Mouse (Mus musculus): ENCODE data around the gene Gga3. TPM values are rescaled to one million over a fixed set of nuclear protein-coding genes. Genes with fewer than 3 reads are reported as not detected.

Gene Gga3
- polyA plus RNA-seq, 1 experiment: 44.0 TPM

DNA sequence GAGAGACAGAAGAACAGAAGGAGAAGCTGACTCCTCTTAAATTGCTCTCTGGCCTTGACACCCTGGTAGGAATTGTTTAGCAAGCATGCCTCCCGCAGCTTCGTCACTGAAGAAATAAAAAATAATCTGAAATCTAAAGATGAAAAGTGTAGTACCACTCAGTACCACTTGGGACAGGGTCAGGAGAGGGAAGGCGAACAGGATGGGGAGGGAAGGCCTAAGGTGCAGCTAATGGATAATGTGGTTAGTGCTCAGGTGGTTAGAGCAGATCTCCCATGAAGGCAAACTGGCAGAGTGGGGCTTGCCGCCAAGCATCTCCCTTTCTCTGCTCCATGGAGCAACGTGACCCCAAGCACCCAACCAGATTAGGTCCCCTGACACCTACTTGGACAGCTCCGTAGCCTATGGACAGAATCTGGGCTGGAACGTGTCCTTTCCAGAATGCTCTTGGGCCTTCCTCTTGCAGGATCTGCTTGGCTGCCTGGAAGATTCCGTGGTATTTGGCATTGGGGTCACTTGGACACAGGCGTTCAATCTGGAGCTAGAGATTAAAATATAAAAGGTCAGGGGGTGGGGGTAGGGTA, 19.7 kb upstream of the Gga3 start:
- Histone ChIP-seq H3K4me1 (peaks cover 31% of the 10 kb centered on the region), H3K9me3 (no peaks in the 10 kb centered on the region), H3K27me3 (replicated peaks) (no peaks in the 10 kb centered on the region), H3K36me3 (replicated peaks; ENCODE audit: low read length) (peaks cover 65% of the 10 kb centered on the region), H3K4me3 (replicated peaks) (no peak overlapping the region)
- no peak for TF ChIP-seq GATA1 (IDR thresholded peaks at IDR 0.05; ENCODE audit: borderline replicate concordance, low read length)
- no peak for TF ChIP-seq FLI1 (IDR thresholded peaks at IDR 0.05; ENCODE audit: low read length)

DNA sequence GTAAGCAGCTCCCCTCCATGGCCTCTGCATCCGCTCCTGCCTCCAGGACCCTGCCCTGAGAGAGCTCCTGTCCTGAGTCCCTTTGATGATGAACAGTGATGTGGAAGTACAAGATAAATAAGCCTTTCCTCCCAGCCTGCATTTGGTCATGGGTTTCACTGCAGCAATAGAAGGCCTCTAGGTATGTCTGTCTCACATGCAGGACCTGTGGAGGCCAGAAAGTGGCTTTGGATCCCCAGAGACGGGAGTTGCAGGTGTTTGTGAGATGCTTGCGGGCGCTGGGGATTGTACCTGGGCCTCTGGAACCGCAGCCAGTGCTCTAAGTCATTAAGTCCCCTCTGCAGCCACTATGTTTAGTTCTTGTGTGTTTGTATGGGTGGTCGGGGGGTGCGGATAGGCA, 16.1 kb upstream of the Gga3 start:
- H3K27me3 ChIP-seq (replicated peaks): no peaks in the 10 kb centered on the region
- no peak overlapping the region for H3K4me3 ChIP-seq (replicated peaks)
- peaks cover 89% of the 10 kb centered on the region for H3K36me3 ChIP-seq (replicated peaks; ENCODE audit: low read length)
- TF ChIP-seq FLI1 (IDR thresholded peaks at IDR 0.05; ENCODE audit: low read length) (no peak), GATA1 (IDR thresholded peaks at IDR 0.05; ENCODE audit: borderline replicate concordance, low read length) (no peak)
- H3K9me3 ChIP-seq: no peaks in the 10 kb centered on the region
- H3K4me1 ChIP-seq: peaks cover 7% of the 10 kb centered on the region

DNA sequence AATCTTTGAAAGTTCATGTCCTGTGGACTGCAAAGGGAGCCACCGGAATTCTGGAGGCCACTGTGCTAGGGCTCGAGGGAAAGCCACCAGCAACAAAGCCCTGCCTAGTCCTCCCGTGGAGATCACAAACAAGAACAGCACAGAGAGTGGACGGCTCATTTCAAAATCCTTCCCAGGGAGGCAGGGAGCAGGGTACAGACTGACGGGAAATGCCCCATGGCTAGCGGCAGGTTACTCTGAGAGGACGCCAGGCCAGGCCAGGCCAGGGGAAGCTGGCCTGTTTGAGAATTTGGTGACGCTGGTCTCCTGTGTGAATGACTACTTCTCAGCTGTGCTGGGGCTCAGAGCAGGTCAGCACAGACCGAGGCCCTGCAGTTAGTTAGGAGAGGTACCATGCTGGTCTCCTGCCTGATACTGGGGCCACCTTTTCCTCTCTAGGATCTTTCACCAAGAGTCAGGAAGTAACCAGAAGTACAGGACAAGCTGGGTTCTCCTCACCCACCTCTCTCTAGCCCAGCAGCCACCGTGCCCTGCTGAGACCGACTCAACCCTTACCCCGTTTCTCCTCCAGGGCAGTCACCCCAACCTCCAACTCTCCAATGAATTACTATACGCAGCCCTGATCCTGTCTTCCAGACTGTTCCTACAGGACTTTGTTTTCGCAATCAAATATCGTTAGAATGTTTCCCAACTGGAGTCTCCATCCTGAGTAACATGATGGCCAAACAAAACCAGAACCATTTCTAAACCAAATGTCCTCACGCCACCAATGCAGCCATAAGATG, 15.1 kb upstream of the Gga3 start:
- no peak overlapping the region for H3K4me3 ChIP-seq (replicated peaks)
- H3K9me3 ChIP-seq: no peaks in the 10 kb centered on the region
- H3K27me3 ChIP-seq (replicated peaks): no peaks in the 10 kb centered on the region
- H3K4me1 ChIP-seq: peaks cover 12% of the 10 kb centered on the region
- TF ChIP-seq FLI1 (IDR thresholded peaks at IDR 0.05; ENCODE audit: low read length): no peak
- no peak for TF ChIP-seq GATA1 (IDR thresholded peaks at IDR 0.05; ENCODE audit: borderline replicate concordance, low read length)
- peaks cover 93% of the 10 kb centered on the region for H3K36me3 ChIP-seq (replicated peaks; ENCODE audit: low read length)

DNA sequence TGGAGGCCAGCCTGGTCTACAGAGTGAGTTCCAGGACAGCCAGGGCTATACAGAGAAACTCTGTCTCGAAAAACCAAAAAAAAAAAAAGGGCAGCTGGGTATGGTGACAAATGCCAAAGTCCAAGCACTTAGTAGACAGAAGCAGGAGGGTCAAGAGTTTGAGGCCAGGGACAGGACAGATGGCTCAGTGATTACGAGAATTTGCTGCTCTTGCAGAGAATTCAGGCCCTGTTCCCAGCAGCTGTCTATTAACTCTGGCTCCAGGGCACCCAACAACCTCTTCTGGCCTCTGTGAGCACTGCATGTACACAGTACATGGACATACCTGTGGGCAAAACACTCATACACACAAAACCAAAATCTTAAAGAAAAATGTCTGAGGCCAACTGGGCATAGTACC, 14.2 kb upstream of the Gga3 start:
- Histone ChIP-seq H3K4me3 (replicated peaks) (no peak overlapping the region), H3K4me1 (peaks cover 21% of the 10 kb centered on the region), H3K9me3 (no peaks in the 10 kb centered on the region), H3K27me3 (replicated peaks) (no peaks in the 10 kb centered on the region), H3K36me3 (replicated peaks; ENCODE audit: low read length) (peaks cover 84% of the 10 kb centered on the region)
- no peak for TF ChIP-seq FLI1 (IDR thresholded peaks at IDR 0.05; ENCODE audit: low read length)
- no peak for TF ChIP-seq GATA1 (IDR thresholded peaks at IDR 0.05; ENCODE audit: borderline replicate concordance, low read length)

DNA sequence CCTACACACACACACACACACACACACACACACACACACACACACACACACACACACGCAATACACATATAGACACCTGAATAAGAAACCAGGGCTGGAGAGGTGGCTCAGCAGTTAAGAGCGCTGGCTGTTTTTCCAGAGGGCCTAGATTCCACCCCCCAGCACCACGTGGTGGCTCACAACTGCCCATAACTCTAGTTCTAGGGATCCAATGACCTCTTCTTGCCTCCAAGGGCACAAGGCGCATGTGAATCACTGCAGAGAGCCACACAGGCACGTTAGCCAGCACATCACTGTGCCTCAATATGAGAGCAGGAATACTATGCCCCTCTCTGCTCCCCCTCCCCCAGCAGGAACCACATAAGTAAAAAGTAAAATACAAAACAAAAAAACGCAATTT, 13.0 kb upstream of the Gga3 start:
- no peaks in the 10 kb centered on the region for H3K9me3 ChIP-seq
- H3K4me3 ChIP-seq (replicated peaks): no peak overlapping the region
- peaks cover 25% of the 10 kb centered on the region for H3K4me1 ChIP-seq
- H3K36me3 ChIP-seq (replicated peaks; ENCODE audit: low read length): peaks cover 73% of the 10 kb centered on the region
- no peaks in the 10 kb centered on the region for H3K27me3 ChIP-seq (replicated peaks)
- TF ChIP-seq FLI1 (IDR thresholded peaks at IDR 0.05; ENCODE audit: low read length) (no peak), GATA1 (IDR thresholded peaks at IDR 0.05; ENCODE audit: borderline replicate concordance, low read length) (no peak)

DNA sequence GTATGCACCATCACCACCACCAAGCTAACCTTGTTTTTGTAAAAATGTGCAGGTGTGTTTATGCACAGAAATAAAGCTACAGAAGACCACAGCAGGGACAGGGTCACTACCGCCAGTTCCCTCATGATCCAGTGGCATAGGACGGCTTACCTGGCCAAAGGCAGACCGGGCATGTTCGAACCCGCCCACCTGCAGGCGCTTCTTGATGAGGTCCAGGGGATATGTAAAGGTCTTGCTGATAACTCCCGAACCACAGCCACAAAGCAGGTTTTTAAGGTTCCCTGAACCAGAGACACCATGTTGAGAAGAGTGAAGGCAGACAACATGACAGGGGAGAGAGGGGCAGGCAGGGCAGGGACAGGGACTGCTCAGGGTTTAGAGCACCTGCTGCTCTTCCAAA, 12.5 kb upstream of the Gga3 start:
- Histone ChIP-seq H3K36me3 (replicated peaks; ENCODE audit: low read length) (peaks cover 71% of the 10 kb centered on the region), H3K27me3 (replicated peaks) (no peaks in the 10 kb centered on the region), H3K9me3 (no peaks in the 10 kb centered on the region), H3K4me3 (replicated peaks) (no peak overlapping the region), H3K4me1 (peaks cover 30% of the 10 kb centered on the region)
- TF ChIP-seq GATA1 (IDR thresholded peaks at IDR 0.05; ENCODE audit: borderline replicate concordance, low read length) (no peak), FLI1 (IDR thresholded peaks at IDR 0.05; ENCODE audit: low read length) (no peak)

DNA sequence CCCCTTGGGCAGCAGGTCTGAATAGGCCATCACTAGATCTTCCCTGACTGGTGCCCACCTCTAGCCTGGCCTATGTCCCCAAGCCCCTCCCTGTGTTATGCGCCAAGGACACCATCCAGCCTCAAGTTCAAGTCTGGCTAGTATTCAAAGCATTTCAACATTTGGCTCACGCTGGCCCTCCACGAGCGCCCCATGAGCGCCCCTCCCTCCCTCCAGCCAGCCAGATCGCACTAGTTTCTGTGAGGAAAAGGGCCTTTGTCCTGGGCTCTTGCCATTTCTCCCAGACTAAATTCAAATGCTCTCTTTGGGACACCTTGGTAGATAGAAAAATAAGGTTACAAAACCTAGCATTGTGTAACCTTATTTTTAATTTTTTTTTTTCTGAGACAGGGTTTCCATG, 12.0 kb upstream of the Gga3 start:
- Histone ChIP-seq H3K27me3 (replicated peaks) (no peaks in the 10 kb centered on the region), H3K4me3 (replicated peaks) (no peak overlapping the region), H3K36me3 (replicated peaks; ENCODE audit: low read length) (peaks cover 71% of the 10 kb centered on the region), H3K4me1 (peaks cover 35% of the 10 kb centered on the region), H3K9me3 (no peaks in the 10 kb centered on the region)
- TF ChIP-seq FLI1 (IDR thresholded peaks at IDR 0.05; ENCODE audit: low read length) (no peak), GATA1 (IDR thresholded peaks at IDR 0.05; ENCODE audit: borderline replicate concordance, low read length) (no peak)

DNA sequence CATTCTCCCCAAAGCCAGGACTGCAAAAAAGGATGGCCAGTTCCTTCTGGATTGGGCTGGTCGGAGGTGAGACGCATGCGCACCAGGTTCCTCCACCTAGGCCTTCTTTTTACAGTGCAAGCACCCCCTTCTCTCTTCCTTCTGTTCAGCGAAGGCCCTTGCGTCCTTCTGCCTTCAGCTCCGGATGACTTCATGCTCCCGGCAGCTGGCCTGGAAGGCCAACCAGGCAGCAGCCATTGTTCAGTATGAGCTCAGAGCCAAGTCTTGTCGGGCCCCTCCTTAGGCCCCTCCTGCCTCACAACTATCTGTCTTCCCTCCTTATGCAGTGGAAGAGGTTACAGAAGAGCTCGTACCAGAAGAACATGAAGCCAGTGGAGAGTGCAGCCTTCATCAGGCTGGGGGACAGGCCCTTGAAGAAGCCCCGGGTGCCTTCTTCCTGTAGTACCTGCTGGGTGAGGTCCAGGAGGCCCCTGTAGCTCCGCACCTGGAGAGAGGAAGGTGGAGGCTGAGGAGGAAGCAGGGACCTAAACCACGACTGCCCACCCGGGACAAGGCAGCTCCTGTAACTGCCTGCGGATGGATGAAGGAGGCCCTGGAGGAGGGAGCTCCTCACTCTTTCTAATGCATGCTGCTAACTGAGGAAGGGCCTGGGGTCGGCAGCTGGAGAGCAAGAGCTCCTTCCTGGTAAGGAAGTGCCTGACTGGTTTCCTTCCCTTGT, 11.4 kb upstream of the Gga3 start:
- Histone ChIP-seq H3K4me1 (peaks cover 37% of the 10 kb centered on the region), H3K27me3 (replicated peaks) (no peaks in the 10 kb centered on the region), H3K9me3 (no peaks in the 10 kb centered on the region), H3K36me3 (replicated peaks; ENCODE audit: low read length) (peaks cover 66% of the 10 kb centered on the region), H3K4me3 (replicated peaks) (no peak overlapping the region)
- no peak for TF ChIP-seq GATA1 (IDR thresholded peaks at IDR 0.05; ENCODE audit: borderline replicate concordance, low read length)
- TF ChIP-seq FLI1 (IDR thresholded peaks at IDR 0.05; ENCODE audit: low read length): no peak

DNA sequence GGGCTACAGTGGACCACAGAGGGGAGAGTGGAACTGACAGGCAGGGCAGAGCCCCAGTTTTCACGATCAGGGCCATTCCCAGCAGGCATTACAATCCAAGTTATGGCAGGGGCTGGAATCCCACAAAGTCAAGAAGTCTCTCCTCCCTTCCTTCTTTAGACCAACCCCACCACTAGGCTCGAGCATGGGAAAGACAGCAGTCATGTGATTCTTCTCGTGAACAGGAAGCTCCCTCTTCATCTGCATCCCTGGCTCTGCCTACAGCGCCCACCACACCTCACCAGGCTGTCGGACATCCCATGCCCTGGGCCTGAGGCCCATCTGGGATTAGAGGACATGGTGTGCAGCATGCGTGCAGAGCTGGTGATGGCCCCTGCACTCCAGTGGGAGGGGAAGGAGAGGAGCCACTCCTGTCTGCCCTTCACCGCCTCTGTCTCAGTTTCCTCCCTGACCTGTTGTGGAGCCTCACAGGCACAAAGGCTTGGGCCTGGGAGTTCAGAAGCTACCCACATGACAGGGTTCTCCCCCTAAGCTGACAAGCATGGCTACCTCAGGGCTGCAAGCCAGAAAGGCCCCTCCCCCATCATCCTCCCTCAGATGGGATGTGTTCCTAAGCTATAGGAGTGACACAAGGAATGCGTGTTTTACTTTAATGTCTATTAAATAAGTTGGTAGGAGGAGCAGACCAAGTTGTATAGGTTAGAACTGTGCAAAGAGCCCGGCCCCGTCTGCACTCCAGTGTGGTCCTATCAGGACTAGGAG, 10.7 kb upstream of the Gga3 start:
- H3K9me3 ChIP-seq: no peaks in the 10 kb centered on the region
- H3K4me1 ChIP-seq: peaks cover 43% of the 10 kb centered on the region
- no peak for TF ChIP-seq GATA1 (IDR thresholded peaks at IDR 0.05; ENCODE audit: borderline replicate concordance, low read length)
- TF ChIP-seq FLI1 (IDR thresholded peaks at IDR 0.05; ENCODE audit: low read length): no peak
- H3K4me3 ChIP-seq (replicated peaks): peak overlapping the region; percentile 19
- H3K36me3 ChIP-seq (replicated peaks; ENCODE audit: low read length): peaks cover 66% of the 10 kb centered on the region
- H3K27me3 ChIP-seq (replicated peaks): no peaks in the 10 kb centered on the region

Measured in megakaryocyte, embryonic 14.5 days (primary cell).